Mouse (Mus musculus) hematopoietic stem cell, adult 5-6 weeks (primary cell): ENCODE results near the gene Cpn2. TPM values are rescaled to one million over a fixed set of nuclear protein-coding genes. Genes with fewer than 3 reads are reported as not detected.
A peak's percentile ranks its signal among the peaks of the same experiment; 100 is the strongest.

Experiments
- ATAC-seq, 2 experiments: fragments of 125-278 bp in 1 of 2; replicated peaks in 1 of 2; 2 replicates each; pipeline ENCODE4 v1.8.0; 2016 to 2017; ENCODE audit warnings: inconsistent platforms in 2 of 2, mild to moderate bottlenecking in 2 of 2, moderate number of reproducible peaks in 2 of 2, low read depth in 1 of 2, moderate TSS enrichment in 1 of 2; ENCODE audit not compliant: low FRiP score in 2 of 2, poor library complexity in 2 of 2, severe bottlenecking in 2 of 2, insufficient read depth in 1 of 2, low TSS enrichment in 1 of 2
- total RNA-seq: library from RNA; stranded (forward); fragments of 172-1452, 232-1000 nt; gene quantifications from 2 replicates; pipeline ENCODE4 v1.2.3, GENCODE M21; 2017

Gene Cpn2
- total RNA-seq, 1 experiment from 2014 or later: not detected

- no peak for ATAC-seq
These were observed 8.9 kb downstream of the Cpn2 start for GRCm38 (mm10) chr16:30258441-30258840.

GRCm38 (mm10) chr16:30257718-30258117, 9.6 kb downstream of the Cpn2 start:
- ATAC-seq: no peak

- no peak for ATAC-seq
These were observed 12.2 kb downstream of the Cpn2 start for GRCm38 (mm10) chr16:30255061-30255460.

- ATAC-seq: no peak
These were observed 13.4 kb downstream of the Cpn2 start for GRCm38 (mm10) chr16:30253900-30254299.

GRCm38 (mm10) chr16:30253374-30253773, 13.9 kb downstream of the Cpn2 start:
- ATAC-seq: no peak

- ATAC-seq: peak; percentile 92 to 93
These were observed 15.3 kb downstream of the Cpn2 start for GRCm38 (mm10) chr16:30252003-30252418.

GRCm38 (mm10) chr16:30244037-30244700, 23.1 kb downstream of the Cpn2 start:
- ATAC-seq: no peak

- no peak for ATAC-seq
These were observed 25.7 kb downstream of the Cpn2 start for GRCm38 (mm10) chr16:30241623-30242022.

- ATAC-seq: no peak
These were observed 28.5 kb downstream of the Cpn2 start for GRCm38 (mm10) chr16:30238791-30239190.

GRCm38 (mm10) chr16:30236091-30236699, 31.1 kb downstream of the Cpn2 start:
- ATAC-seq: peak; percentile 65 to 74

GRCm38 (mm10) chr16:30235577-30235976, 31.7 kb downstream of the Cpn2 start:
- no peak for ATAC-seq

- peak in 1 of 2 experiments; percentile 34; a peak in 1 of 4 replicates for ATAC-seq
These were observed 32.4 kb downstream of the Cpn2 start for GRCm38 (mm10) chr16:30234636-30235546.

- ATAC-seq: peak; percentile 40 to 54; a peak in 3 of 4 replicates
These were observed 33.2 kb downstream of the Cpn2 start for GRCm38 (mm10) chr16:30234077-30234476.

- no peak for ATAC-seq
These were observed 35.3 kb downstream of the Cpn2 start for GRCm38 (mm10) chr16:30231882-30232604.

GRCm38 (mm10) chr16:30227352-30227751, 39.9 kb downstream of the Cpn2 start:
- ATAC-seq: peak; percentile 88 to 98

GRCm38 (mm10) chr16:30221161-30221782, 46.0 kb downstream of the Cpn2 start:
- ATAC-seq: no peak

GRCm38 (mm10) chr16:30215811-30216210, 51.5 kb downstream of the Cpn2 start:
- no peak for ATAC-seq
